Mouse (Mus musculus) MEL (cell line): Measurements from ENCODE around the gene Rbp2. TPM values are rescaled to one million over a fixed set of nuclear protein-coding genes. Genes with fewer than 3 reads are reported as not detected.

Experiments
- DNase-seq: peaks from one replicate; pipeline ENCODE4 v3.0.0; 2011; ENCODE audit warnings: low read depth, low spot score
- H3K27ac ChIP-seq: 2 replicates; pipeline ENCODE4 v1.5.1; 2012; ENCODE audit warnings: low read depth, mild to moderate bottlenecking, control low read depth, low read length, moderate library complexity; ENCODE audit not compliant: control insufficient read depth
- H3K27me3 ChIP-seq, 2 experiments: fragments of 150-350 bp in 1 of 2; sonication (generic) in 1 of 2; 2 replicates each; pipeline ENCODE4 v1.6.1; 2012; ENCODE audit warnings: low read length in 2 of 2, mild to moderate bottlenecking in 2 of 2, improper control_type of control experiment in 1 of 2, moderate library complexity in 1 of 2; ENCODE audit not compliant: insufficient read depth in 2 of 2, control insufficient read depth in 1 of 2
- H3K36me3 ChIP-seq, 2 experiments: 2 replicates each; pipeline ENCODE4 v1.6.1; 2012 to 2014; ENCODE audit warnings: low read length in 2 of 2, improper control_type of control experiment in 1 of 2, inconsistent platforms in 1 of 2, mild to moderate bottlenecking in 1 of 2; ENCODE audit not compliant: insufficient read depth in 2 of 2, control insufficient read depth in 1 of 2
- H3K4me1 ChIP-seq, 2 experiments: fragments of 150-350 bp in 1 of 2; sonication (generic) in 1 of 2; 2 replicates each; pipeline ENCODE4 v1.6.1; 2012; ENCODE audit warnings: low read length in 2 of 2, improper control_type of control experiment in 1 of 2, mild to moderate bottlenecking in 1 of 2; ENCODE audit not compliant: insufficient read depth in 2 of 2, control insufficient read depth in 1 of 2
- H3K4me3 ChIP-seq, 2 experiments: fragments of 150-350 bp in 1 of 2; sonication (generic) in 1 of 2; 2 replicates each; pipeline ENCODE4 v1.5.1; 2012; ENCODE audit warnings: low read depth in 2 of 2, low read length in 2 of 2, mild to moderate bottlenecking in 2 of 2, moderate library complexity in 2 of 2, control low read depth in 1 of 2, improper control_type of control experiment in 1 of 2; ENCODE audit not compliant: control insufficient read depth in 1 of 2, insufficient read depth in 1 of 2
- H3K79me2 ChIP-seq: 2 replicates; pipeline ENCODE4 v1.6.1; 2012; ENCODE audit warnings: mild to moderate bottlenecking, low read length, moderate library complexity; ENCODE audit not compliant: control insufficient read depth, poor library complexity, insufficient read depth
- H3K9ac ChIP-seq: 2 replicates; pipeline ENCODE4 v1.6.1; 2012; ENCODE audit warnings: low read depth, mild to moderate bottlenecking, control low read depth, low read length, moderate library complexity; ENCODE audit not compliant: control insufficient read depth, poor library complexity, severe bottlenecking
- H3K9me3 ChIP-seq: fragments of 150-350 bp; sonication (generic); replicated peaks from 2 replicates; pipeline ENCODE4 v1.6.1; 2012; ENCODE audit warnings: mild to moderate bottlenecking, low read length, improper control_type of control experiment, moderate library complexity; ENCODE audit not compliant: insufficient read depth
- CTCF ChIP-seq, 3 experiments: IDR thresholded peaks in 2 of 3; conservative IDR thresholded peaks in 1 of 3; 2 replicates each; pipeline ENCODE4 v1.5.1; 2011 to 2012; ENCODE audit warnings: low read length in 3 of 3, low read depth in 2 of 3, mild to moderate bottlenecking in 2 of 3, improper control_type of control experiment in 1 of 3, inconsistent platforms in 1 of 3, mixed read lengths in 1 of 3, moderate library complexity in 1 of 3; ENCODE audit not compliant: control insufficient read depth in 1 of 3, insufficient read depth in 1 of 3, poor library complexity in 1 of 3, severe bottlenecking in 1 of 3
- GABPA ChIP-seq: IDR thresholded peaks from 2 replicates; pipeline ENCODE4 v1.6.1; 2012; ENCODE audit warnings: low read depth, mild to moderate bottlenecking, inconsistent platforms, low read length, improper control_type of control experiment, moderate library complexity
- KAT2A ChIP-seq: conservative IDR thresholded peaks from 2 replicates; pipeline ENCODE4 v1.6.1; 2012; ENCODE audit warnings: low read depth, low read length, improper control_type of control experiment, inconsistent platforms
- MEF2A ChIP-seq: IDR thresholded peaks from 2 replicates; pipeline ENCODE4 v1.6.1; 2014; ENCODE audit warnings: low read depth, mild to moderate bottlenecking, inconsistent platforms, low read length, improper control_type of control experiment; ENCODE audit not compliant: poor library complexity, insufficient replicate concordance, severe bottlenecking; ENCODE audit errors: extremely low read depth
- NELFE ChIP-seq: IDR thresholded peaks from 2 replicates; pipeline ENCODE4 v1.6.1; 2011; ENCODE audit warnings: low read depth, low read length, improper control_type of control experiment
- NRF1 ChIP-seq: IDR thresholded peaks from 2 replicates; pipeline ENCODE4 v1.6.1; 2014; ENCODE audit warnings: low read depth, mild to moderate bottlenecking, inconsistent platforms, low read length, improper control_type of control experiment, moderate library complexity; ENCODE audit not compliant: poor library complexity, insufficient read depth, severe bottlenecking
- POLR2AphosphoS5 ChIP-seq: IDR thresholded peaks from 2 replicates; pipeline ENCODE4 v1.6.1; 2012; ENCODE audit warnings: low read depth, borderline replicate concordance, mild to moderate bottlenecking, inconsistent platforms, low read length, moderate library complexity, mixed read lengths
- RCOR1 ChIP-seq: IDR thresholded peaks from 2 replicates; pipeline ENCODE4 v1.6.1; 2012; ENCODE audit warnings: low read depth, mild to moderate bottlenecking, inconsistent platforms, low read length, improper control_type of control experiment
- SIN3A ChIP-seq: IDR thresholded peaks from 2 replicates; pipeline ENCODE4 v1.6.1; 2012; ENCODE audit warnings: low read length, improper control_type of control experiment, inconsistent platforms
- SMC3 ChIP-seq: IDR thresholded peaks from 2 replicates; pipeline ENCODE4 v1.6.1; 2011; ENCODE audit warnings: low read depth, low read length, improper control_type of control experiment
- TAL1 ChIP-seq: IDR thresholded peaks from 2 replicates; pipeline ENCODE4 v1.6.1; 2012; ENCODE audit warnings: mild to moderate bottlenecking, inconsistent platforms, low read length, moderate library complexity, mixed read lengths
- TCF12 ChIP-seq: IDR thresholded peaks from 2 replicates; pipeline ENCODE4 v1.6.1; 2014; ENCODE audit warnings: low read depth, mild to moderate bottlenecking, inconsistent platforms, low read length, improper control_type of control experiment, moderate library complexity
- UBTF ChIP-seq: IDR thresholded peaks from 2 replicates; pipeline ENCODE4 v1.6.1; 2012; ENCODE audit warnings: low read depth, mild to moderate bottlenecking, inconsistent platforms, low read length, improper control_type of control experiment, moderate library complexity, borderline replicate concordance; ENCODE audit not compliant: insufficient read depth
- USF1 ChIP-seq: IDR thresholded peaks from 2 replicates; pipeline ENCODE4 v1.6.1; 2014; ENCODE audit warnings: low read depth, mild to moderate bottlenecking, inconsistent platforms, low read length, improper control_type of control experiment, moderate library complexity
- ZC3H11A ChIP-seq: IDR thresholded peaks from 2 replicates; pipeline ENCODE4 v1.6.1; 2012; ENCODE audit warnings: low read depth, mild to moderate bottlenecking, inconsistent platforms, low read length, improper control_type of control experiment
- ZKSCAN1 ChIP-seq: IDR thresholded peaks from 2 replicates; pipeline ENCODE4 v1.6.1; 2012; ENCODE audit warnings: low read depth, mild to moderate bottlenecking, inconsistent platforms, low read length, improper control_type of control experiment, moderate library complexity
- polyA plus RNA-seq, 2 experiments: library from polyadenylated mRNA; stranded (reverse) in 1 of 2; unstranded in 1 of 2; fragments of >175 nt in 1 of 2; fragments of >200 nt in 1 of 2; gene quantifications; 2 replicates each; pipeline versions ENCODE4 v1.2.1 to v1.2.4; 2012; ENCODE audit warnings: low replicate concordance in 2 of 2, low read depth in 1 of 2; ENCODE audit not compliant: insufficient read length in 2 of 2, insufficient read depth in 1 of 2, missing spikeins in 1 of 2
- total RNA-seq: library from RNA; depleted of rRNA; stranded (reverse); fragments of 300-350 nt; gene quantifications from 2 replicates; pipeline ENCODE4 v1.2.3, GENCODE M21; 2012

The Rbp2 gene
- total and polyA plus RNA-seq, 3 experiments, result 0.11 TPM; not detected in 2

- peak; percentile 26 for DNase-seq
- TF ChIP-seq UBTF (no peak), NRF1 (no peak), USF1 (no peak), POLR2AphosphoS5 (no peak), CTCF (IDR thresholded peaks at IDR 0.05 in 2 of 3, conservative IDR thresholded peaks at IDR 0.05 in 1 of 3; ENCODE audit: control insufficient read depth in 1 of 3, insufficient read depth in 1 of 3, low read depth in 2 of 3, low read length in 3 of 3, poor library complexity in 1 of 3, severe bottlenecking in 1 of 3) (no peak), TCF12 (no peak), TAL1 (no peak), KAT2A (no peak), ZC3H11A (no peak), SIN3A (no peak), MEF2A (no peak), NELFE (no peak), RCOR1 (no peak)
- H3K27ac ChIP-seq, result no peak overlapping the region
- H3K9me3 ChIP-seq, result no peaks in the 10 kb centered on the region
- H3K27me3 ChIP-seq, result no peaks in the 10 kb centered on the region
- no peak overlapping the region for H3K4me3 ChIP-seq
- no peaks in the 10 kb centered on the region for H3K4me1 ChIP-seq
- no peaks in the 10 kb centered on the region for H3K79me2 ChIP-seq
- H3K36me3 ChIP-seq, result no peaks in the 10 kb centered on the region
- no peak overlapping the region for H3K9ac ChIP-seq
Measured at GRCm38 (mm10) chr9:98530999-98531398, 45.1 kb downstream of the Rbp2 start.

GRCm38 (mm10) chr9:98534675-98535280, 48.9 kb downstream of the Rbp2 start:
- Histone ChIP-seq H3K27me3 (no peaks in the 10 kb centered on the region), H3K79me2 (no peaks in the 10 kb centered on the region), H3K4me3 (no peak overlapping the region), H3K36me3 (peaks cover 0 to 2% of the 10 kb centered on the region in 2 experiments; a peak in 1 of 4 replicates), H3K4me1 (no peaks in the 10 kb centered on the region), H3K9me3 (no peaks in the 10 kb centered on the region), H3K27ac (no peak overlapping the region)
- DNase-seq, result no peak
- TF ChIP-seq SMC3, result no peak
- no peak for TF ChIP-seq ZKSCAN1
- TF ChIP-seq GABPA, result no peak
- TF ChIP-seq, all 39 proteins: peak for 0
- H3K9ac ChIP-seq, result no peak overlapping the region
